Mouse (Mus musculus) left cerebral cortex, postnatal 10 days (tissue): ENCODE data around the gene Atf6. TPM values are rescaled to one million over a fixed set of nuclear protein-coding genes. Genes with fewer than 3 reads are reported as not detected.
A peak's percentile ranks its signal among the peaks of the same experiment; 100 is the strongest.

Experiments
- DNase-seq, 2 experiments: peaks; one replicate each; pipeline ENCODE4 v3.0.0; 2021 to 2022; ENCODE audit warnings: low spot score in 2 of 2, mixed read lengths in 1 of 2; ENCODE audit errors: extremely low spot score in 1 of 2
- intact Hi-C: fragments of 180-260 bp; cut with DNase I; formaldehyde crosslinking; loops from one replicate; pipeline ENCODE4 v1.15.1; 2025
- total RNA-seq, 2 experiments: library from RNA; stranded (reverse); gene quantifications; 2 replicates each; pipeline ENCODE4 v1.2.3; 2021

Atf6 gene
- total RNA-seq, 2 experiments from 2014 or later: 19.9 to 20.9 TPM

DNA sequence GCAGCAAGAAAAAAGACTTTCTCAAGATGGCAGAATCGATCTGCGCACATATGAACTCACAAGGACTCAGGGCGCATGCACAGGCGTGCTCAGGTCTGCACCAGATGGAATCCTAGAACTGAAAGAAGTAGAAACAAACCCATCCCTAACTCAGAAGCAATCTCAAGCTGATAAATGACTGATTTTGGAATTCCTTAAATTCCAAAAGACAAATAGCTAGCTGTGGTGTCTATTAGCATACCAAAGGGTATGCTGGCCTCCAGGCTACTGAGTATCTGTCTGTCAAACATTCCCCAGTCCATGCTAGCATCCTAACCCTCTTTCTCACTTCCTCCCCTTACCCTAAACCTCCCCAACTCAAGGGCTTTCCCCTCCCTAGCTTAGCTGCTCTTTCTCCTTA lies 21.7 kb upstream of the Atf6 start:
- intact Hi-C loops: no loop called here
- no peak for DNase-seq

DNA sequence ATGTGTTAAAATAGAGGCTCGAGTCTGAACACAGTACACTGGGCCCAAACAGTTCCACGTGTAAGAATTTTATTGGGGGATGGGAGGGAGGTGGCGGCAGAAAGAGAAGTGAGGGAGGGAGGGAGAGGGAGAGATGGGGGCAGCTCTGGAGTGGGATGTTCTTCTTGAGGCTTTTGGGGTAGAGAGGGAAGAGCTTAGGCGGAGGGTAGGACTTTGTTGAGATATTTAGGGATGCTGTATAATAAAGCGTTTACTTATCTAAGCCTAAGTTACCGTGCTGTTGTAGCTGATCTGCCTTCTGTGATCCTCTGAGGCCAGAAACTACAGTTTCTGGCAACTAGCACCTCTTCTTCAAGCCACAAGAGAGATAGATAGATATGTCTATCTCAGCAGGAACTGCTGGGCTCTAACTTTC lies 18.5 kb upstream of the Atf6 start:
- no peak for DNase-seq
- intact Hi-C loops: no loop called here

GRCm38 (mm10) chr1:170884978-170885561 lies 17.5 kb upstream of the Atf6 start, which contains the start of the genes Gm26620 and Dusp12:
TSS of gene Gm26620 (plus strand) at chr1:170885065.
TSS of gene Dusp12 (minus strand) at chr1:170885540.
- peak; percentile 85 to 91 for DNase-seq
- intact Hi-C loops: no loop called here

GRCm38 (mm10) chr1:170884390-170884789 lies 16.8 kb upstream of the Atf6 start:
- intact Hi-C loops: no loop called here
- no peak for DNase-seq

DNA sequence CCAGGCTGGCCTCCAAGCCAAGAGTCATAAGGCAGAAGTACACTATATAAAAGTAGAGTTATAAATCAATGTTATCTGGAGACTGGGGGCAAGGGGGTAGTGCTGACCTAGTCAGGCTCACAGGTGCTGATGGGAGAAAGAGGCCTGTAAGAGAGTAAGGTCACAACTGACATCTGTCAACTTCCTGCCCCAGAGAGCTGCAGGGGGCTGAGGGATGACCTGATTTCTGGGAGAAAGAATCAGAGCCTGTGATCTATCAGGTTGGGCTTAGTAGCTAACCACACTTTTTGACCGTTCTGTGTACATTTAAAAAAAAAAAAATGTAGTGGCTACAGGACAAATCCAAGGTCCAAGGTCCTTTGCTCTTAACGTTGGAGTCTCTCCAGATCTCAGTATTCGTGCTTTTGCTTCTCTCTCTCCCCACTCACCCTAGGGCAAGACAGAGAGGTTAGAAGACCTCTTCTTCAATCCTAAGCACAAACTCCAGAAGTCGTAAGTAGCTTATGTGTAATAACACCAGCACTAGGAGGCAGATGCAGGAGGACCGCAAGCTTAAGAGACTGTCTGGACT lies 15.4 kb upstream of the Atf6 start:
- no peak for DNase-seq
- intact Hi-C loops: no loop called here

DNA sequence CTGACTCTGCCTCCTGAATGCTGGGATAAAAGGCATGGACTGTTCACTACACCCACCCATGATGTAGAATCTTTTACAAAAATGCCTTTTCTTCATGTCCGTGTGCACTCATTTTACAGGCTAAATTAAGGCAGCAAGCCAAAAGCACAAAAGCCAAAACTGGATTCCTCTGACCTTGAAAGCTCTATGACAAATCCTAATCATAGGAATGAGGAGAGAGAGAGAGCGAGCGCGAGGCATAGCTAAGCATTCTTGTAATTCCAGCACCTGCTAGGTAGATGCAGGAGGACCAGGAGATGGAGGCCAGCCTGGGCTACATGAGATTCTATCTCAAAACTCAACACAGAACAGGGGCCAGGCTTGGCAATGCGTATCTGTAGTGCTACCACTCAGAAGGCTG lies 9.3 kb upstream of the Atf6 start:
- intact Hi-C loops: no loop called here
- DNase-seq: no peak

DNA sequence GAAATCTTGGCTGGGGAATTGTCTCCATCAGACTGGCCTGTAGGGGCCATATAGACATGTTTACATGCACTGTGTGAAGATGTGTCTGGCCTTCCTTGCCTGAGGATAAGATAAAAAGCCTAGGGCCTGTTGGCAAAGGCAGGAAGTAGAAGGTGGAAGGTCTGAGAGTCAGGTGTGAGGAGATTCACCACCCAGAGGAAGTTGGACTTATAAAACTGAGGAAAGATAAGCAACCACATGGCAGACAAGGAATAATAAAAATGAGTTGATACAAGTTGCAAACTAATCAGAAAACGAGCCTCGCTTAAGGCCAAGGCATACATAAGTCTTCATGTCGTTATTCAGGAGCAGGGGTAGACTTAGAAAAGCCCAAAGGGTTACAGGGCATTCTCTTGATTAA lies 8.1 kb upstream of the Atf6 start:
- DNase-seq: no peak
- intact Hi-C loops: no loop called here

DNA sequence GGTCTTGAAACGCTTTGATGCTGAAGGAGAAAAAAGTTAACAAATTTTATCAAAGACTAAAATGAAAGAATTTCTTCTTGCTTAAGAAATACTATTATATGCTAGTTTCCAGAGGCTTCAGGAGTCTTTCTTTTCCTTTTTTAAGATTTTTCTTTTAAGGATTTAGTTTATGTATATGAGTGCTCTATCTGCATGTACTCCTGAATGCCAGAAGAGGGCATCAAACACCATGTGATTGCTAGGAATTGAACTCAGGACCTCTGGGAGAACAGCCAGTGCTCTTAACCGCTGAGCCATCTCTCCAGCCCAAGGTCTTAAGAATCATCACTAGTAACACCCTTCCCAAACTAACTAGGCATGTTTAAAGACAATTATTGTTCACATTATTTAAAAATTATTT lies 4.4 kb upstream of the Atf6 start:
- intact Hi-C loops: no loop called here
- DNase-seq: no peak

- DNase-seq: no peak
- intact Hi-C loops: no loop called here
Measured at GRCm38 (mm10) chr1:170871402-170871801, 3.8 kb upstream of the Atf6 start.

DNA sequence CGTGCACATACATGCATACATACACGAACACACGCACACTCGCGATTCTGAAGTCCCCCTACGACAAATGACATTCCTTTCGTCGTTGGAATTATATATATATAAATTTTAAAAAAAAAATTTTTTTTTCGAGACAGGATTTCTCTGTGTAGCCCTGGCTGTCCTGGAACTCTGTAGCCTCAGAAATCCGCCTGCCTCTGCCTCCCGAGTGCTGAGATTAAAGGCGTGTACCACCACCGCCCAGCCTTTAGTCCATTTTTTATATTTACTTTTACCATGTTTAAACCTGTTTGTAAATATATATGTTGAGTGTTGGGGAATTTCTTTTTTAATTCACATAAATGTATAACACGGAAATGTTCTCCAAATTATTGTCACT lies 1.3 kb upstream of the Atf6 start:
- DNase-seq: no peak
- intact Hi-C loops: no loop called here

DNA sequence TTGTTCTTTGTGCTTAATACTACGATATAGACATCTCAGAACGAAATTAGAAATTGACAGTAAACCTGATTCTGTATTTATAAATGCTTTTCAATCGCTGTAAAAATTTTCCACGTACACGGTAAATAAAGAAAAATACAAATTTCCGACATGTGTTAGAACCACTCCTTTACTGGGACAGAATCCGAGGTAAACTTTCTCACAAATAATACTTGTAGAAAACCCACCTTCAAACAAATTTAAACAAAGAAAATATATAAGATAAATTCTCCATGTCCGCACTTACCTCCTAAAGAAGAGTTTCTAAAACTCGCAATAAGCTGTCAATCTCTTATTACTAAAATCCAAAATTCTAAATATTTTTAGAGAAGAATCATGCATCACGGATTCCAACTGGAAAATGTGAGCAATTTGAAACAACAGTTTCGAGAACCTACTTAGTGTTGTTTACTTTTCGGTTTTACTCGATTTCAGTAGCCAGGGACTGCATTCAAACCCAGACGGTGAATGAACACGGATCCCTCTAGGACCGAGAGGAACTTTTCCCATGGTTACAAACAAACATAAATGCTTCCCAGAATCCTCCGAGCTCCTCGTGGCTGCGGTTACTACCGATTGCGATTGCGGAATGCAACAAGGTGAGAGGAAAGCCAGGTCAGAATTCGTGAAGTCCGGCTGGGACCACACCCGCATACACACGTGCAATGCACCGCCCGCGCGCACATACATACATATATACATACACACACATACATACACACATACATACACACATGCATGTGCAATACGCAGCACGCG lies 735 bp upstream of the Atf6 start:
- intact Hi-C loops: no loop called here
- peak; percentile 54 to 75 for DNase-seq

DNA sequence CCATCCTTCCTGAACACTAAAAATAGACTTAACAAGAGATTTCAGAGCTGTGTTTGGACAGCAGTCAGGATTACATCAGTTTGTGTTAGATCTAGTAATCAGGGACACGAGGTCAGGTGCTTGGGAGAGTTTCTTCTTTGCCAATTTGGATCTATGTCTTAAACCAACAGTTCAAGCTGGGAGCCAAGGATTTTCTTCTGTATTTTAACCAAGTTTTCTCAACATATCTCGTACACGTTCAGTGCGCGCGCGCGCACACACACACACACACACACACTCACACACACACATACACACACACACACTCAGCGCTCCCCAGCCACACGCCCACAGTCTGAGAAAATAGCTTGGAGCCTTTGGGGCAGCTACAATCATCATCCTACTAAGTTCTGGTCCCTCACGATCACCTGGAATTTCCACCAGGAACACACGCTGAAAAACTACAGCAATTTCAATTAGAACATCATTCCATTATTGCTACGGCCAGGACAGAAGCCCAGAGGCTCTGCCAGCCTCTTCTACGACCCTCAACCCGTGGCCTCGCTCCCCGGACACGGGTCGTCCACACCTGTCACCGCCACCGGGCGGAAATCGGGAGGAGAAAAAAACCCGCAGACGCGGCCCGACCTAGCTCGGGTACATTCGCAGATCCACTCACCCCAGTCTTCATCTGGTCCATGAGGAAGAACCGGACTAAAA lies 430 bp downstream of the Atf6 start:
- DNase-seq: no peak
- intact Hi-C loops: no loop called here

- intact Hi-C loops: no loop called here
Measured at GRCm38 (mm10) chr1:170865406-170865805, 2.2 kb downstream of the Atf6 start.

DNA sequence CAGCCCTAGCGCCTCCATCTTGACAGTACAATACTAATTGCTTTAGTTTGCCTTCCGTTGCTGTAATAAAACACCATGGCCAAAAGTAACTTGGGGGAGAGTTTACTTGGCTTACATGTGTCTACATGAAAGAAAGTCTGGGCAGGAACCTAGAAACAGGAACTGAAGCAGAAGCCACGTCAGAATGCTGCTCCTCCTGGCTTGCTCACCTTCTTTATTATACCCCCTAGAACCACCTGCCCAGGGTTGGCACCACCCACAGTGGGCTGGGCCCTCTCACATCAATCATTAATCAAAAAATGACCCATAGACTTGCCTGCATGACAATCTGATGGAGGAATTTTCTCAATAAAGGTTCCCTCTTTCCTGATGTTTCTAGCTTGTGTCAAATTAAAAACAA lies 2.8 kb downstream of the Atf6 start:
- DNase-seq: no peak
- intact Hi-C loops: no loop called here

More at GRCm38 (mm10) chr1:170865406-170865805, 2.2 kb downstream of the Atf6 start:
- DNase-seq: no peak

GRCm38 (mm10) chr1:170864234-170864633 lies 3.3 kb downstream of the Atf6 start:
- intact Hi-C loops: no loop called here
- no peak for DNase-seq

DNA sequence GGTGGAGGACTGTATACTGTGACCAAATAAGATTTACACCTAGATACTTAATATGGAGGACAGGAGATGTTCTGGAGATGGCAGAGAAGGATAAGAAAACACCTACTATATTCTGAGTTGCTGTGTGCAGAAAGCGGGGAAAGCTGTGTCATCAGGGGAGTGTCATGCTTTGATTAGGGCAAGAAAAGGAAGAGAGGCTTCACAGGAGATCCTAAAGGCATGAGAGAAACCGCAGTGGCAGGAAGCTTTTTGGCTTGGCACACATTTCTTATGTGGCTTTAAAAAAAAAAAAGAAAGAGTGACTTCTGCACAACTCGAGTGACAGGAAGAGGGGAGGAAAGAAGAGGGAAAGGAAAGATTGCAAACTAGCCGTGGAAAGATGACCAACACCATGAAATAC lies 4.5 kb downstream of the Atf6 start:
- DNase-seq: no peak
- intact Hi-C loops: no loop called here

DNA sequence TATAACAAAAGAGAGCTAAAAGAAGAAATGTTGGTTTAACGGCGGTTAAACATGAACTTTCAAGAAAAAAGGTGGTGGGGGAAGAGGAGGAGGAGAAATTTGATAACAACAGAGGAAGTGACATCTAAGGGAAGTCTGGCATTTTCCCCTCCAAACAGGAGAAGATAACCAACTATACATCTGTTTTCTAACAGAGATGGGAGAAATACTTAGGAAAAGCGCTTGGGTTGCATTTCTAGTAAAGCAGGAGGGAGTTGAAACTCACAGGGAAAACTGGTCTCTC lies 5.2 kb downstream of the Atf6 start:
- no peak for DNase-seq
- intact Hi-C loops: no loop called here

GRCm38 (mm10) chr1:170861671-170862434 lies 5.7 kb downstream of the Atf6 start:
- intact Hi-C loops: no loop called here
- DNase-seq: no peak

DNA sequence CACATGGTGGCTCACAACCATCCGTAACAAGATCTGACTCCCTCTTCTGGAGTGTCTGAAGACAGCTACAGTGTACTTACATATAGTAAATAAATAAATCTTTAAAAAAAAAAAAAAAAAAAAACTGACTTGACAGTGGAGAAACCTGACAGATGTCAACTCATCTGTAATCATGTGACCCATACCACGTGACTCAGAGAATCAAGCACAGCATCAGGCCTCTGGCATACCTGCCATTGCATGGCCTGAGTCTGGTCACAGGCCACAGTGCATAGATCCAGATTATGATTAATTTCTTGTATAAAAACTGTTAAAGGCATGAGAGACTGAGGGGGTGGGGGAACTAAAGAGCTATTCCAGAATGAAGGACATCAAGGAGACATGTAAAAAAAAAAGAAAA lies 8.7 kb downstream of the Atf6 start:
- DNase-seq: no peak
- intact Hi-C loops: no loop called here
